Mouse (Mus musculus) frontal cortex, adult 2 months (tissue): Measurements from ENCODE around the gene Zcchc10. TPM values are rescaled to one million over a fixed set of nuclear protein-coding genes. Genes with fewer than 3 reads are reported as not detected.
A peak's percentile ranks its signal among the peaks of the same experiment; 100 is the strongest.
"Not testable (repeated sequence)": the region's sequence is repeated elsewhere in the genome, so short reads cannot be mapped to it uniquely, and the experiment has no call there.

Experiments used
- DNase-seq, 2 experiments: peaks; one replicate each; pipeline ENCODE4 v3.0.0; 2022; ENCODE audit warnings: low spot score in 1 of 2; ENCODE audit errors: extremely low spot score in 1 of 2
- polyA plus RNA-seq: library from polyadenylated mRNA; depleted of rRNA; stranded (reverse); fragments of >200 nt; gene quantifications from 2 replicates; pipeline ENCODE4 v1.2.3, GENCODE M21; 2012; rRNA removed

Zcchc10 gene
- 10.9 and 11.0 TPM in 2 replicates for polyA plus RNA-seq

DNA sequence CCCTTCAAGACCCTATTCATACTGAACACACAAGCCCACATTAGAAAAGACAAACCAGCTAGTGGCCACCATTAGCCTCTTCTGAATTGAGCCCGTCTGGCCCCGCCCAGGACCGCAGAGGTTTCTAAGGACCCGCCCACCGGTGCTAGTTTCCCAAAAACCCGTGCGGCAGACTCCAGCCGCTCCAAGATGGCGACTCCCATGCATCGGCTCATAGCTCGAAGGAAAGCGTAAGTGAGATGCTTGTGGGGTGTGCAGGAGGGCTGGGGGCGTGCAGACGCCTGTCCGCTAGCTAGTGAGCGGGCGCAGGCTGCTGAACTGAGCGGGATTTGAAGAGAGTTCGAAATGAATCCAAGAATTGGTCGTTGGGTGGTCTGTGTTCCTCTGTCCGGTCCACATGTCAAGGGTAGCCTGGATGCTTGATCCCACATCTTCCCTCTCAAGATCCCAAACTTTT, at the start of gene Zcchc10:
Gene Zcchc10 (plus strand): TSS at position 168 of the 457 bp plus-strand sequence.
- peak; percentile 74 to 93 for DNase-seq

DNA sequence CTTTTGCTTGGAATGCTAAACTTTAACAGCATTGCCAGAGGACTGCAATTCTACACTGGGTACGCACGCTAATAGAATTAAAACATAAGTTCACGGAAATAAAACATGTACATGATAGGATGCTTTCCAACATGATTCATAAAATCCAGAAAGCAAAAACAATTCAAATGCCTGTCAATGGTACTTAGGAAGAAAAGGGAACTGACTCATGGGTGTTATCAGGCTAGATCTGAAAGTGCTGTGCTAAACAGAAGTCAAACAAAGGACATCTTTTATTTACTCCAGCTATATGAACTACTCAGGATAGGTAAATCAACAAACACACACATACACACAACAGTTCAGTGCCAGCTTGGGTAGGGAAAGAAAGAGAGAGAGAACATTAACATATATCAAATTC, 49.1 kb upstream of the Zcchc10 start:
- DNase-seq = no peak

DNA sequence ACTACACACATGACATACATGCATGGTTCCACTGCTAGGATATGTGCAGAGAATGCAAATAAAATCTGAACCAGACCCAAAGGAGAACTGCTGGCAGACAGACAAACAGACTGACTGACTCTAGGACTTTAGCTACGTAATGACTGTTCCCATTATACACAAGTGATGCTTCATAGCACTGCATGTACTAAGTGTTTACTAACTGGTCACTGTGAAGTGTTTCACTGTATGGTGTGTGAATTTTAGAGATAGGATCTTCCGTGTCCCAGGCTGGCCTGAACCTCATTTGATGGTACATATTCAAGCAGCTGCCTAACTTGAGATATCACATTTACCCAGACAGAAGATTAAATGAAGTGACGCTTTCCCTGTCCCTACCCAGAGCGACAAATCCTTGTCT, 46.1 kb upstream of the Zcchc10 start:
- DNase-seq = no peak

DNA sequence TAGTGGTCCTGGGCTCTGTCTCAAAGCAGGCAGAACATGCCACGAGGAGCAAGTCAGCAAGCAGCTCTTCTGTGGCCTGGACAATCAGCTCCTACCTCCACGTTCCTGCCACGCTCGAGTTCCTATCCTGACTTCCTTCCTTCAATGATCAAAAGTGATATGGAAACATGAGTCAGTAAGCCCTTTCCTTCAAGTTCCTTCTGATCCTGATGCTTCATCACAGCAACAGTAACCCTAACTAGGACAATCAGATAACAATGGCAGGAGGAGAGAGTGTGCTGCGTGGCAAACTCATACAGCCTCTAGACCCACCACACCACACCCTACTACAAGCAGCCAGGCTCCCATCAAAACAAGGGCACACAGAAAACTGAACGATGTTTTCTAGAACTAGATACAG, 38.6 kb upstream of the Zcchc10 start:
- no peak for DNase-seq

DNA sequence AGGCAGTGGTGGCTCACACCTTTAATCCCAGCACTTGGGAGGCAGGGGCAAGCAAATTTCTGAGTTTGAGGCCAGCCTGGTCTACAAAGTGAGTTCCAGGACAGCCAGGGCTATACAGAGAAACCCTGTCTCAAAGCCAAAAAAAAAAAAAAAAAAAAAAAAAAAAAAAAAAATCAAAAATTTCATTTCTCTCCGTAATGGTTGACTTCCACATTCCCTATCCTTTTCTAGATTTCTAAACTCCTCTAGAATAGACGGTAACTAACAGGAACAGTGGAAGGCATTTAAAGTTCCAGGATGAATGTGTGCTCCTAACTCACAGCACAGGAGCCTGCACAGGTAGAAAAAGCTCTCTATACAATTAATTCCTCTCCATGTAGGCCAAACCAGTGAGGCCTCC, 34.3 kb upstream of the Zcchc10 start:
- not testable (repeated sequence) for DNase-seq

DNA sequence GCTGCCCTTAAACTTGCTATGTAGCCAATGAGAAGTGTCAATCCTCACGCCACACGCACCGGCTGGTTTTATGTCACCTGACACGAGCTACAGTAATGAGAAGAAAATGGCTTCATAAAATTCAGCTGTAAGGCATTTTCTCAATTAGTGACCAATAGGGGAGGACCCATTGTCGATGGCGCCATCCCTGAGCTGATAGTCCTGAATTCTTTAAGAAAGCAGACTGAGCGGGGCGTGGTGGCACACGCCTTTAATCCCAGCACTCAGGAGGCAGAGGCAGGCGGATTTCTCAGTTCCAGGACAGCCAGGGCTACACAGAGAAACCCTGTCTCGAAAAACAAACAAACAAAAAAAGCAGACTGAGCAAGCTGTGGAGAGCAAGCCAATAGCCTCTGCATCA, 33.6 kb upstream of the Zcchc10 start:
- no peak for DNase-seq

DNA sequence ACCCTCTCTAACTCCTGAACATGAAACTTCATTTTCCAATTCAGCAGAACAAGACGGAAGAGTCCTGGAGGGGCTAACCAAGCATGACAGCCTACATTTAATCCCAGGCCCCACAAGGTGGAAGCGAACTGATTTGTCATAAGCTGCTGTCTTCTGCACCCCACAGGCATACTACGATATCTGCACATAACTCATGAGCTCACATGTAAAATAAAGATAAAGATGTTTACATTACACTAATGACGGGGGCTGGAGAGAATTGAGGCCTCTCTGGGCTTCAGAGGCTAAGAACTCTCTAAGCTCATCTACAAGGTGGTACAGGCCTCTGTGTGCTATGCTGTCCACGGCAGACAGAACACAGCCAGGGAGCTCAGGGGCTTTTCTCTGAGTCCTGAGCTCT, 30.0 kb upstream of the Zcchc10 start:
- DNase-seq = no peak

DNA sequence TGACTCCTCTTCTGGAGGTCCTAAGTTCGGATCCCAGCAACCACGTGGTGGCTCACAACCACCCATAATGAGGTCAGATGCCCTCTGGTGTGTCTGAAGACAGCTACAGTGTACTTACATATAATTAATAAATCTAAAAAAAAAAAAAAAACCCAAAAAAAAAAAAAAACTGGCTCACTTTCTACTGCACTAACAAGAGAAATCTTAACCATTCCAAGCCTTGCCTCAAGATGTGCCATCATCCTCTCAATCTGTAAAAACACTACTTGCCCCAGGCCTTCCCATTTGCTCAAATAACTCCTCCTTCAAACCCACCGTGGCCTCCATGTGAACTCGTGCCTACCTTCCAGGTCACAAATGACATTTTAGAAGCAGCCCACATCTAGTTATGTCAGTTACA, 27.6 kb upstream of the Zcchc10 start:
- no peak for DNase-seq

DNA sequence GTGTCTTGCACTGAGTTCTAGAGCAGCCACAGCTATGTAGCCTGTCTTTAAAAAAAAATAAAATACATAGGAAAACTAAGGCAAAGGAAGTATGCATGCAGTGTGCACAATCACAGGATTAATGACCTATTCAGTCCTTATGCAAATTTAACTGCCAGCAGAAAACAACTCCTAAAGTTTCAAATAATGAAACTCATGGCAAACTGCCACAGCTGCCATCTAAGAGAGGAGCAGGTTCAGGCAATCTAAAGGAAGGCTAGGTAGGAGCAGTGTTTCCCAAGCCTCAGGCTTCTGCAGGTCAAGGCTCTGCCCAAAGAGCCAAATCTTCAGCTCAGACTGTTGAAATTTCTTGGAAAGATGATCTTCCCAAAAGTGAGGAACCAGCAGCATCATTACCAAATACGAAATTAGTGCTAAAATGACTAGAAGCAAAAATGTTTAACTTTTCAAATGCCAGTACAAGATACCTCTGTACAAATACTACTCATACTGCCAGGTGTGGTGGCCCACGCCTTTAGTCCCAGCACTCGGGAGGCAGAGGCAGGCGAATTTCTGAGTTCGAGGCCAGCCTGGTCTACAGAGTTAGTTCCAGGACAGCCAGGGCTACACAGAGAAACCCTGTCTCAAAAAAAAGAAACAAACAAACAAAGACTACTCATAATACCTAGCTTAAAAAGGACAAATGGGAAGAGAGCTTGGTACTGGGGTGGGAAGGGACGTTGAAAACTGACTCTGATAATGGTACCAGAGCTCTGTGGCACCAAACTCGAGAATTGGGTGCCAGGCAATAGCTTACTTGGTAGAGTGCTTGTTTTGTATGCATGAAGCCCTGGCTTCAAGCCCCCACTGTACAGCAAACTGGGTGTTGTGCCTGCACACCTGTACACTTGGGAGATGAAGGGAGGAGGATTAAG, 26.3 kb upstream of the Zcchc10 start:
- no peak for DNase-seq

DNA sequence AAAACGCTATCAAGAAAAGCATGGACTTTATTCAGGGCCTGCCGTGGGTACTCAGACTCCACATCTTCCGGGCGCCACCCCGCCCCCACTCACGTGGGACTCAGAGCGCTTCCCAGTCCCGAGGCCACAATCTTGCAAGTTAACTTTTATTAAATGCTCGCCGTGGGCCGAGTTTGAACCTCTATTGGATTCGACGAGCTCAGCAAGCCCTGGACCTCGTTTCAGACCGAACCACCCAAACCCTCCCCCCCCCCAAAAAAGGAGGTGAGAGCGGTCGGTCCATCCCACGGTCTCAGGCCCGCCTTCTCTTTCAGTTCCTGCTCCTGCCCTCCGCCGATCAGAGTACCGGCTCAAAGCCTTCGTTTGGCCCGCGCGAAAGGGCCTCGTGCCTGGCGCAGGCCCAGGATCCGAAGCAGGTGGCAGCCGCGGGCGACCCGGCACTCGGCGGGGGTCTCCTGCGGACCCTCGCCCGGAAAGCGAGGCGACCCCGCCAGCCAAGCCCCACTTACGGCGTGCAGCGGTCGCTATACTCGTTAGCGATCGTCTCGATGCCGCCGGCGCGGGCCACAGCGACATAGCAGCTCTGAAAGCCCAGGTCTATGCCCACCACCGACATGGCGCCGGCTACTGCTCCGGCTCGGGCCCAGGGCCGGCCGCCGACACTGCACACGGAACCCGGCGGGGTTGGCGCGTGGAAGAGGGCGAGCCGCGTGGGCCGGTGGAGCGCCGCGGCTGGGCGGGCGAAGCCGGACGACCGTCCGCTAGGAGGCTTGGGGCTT, 24.7 kb upstream of the Zcchc10 start:
- DNase-seq = peak in 1 of 2 experiments; percentile 68

DNA sequence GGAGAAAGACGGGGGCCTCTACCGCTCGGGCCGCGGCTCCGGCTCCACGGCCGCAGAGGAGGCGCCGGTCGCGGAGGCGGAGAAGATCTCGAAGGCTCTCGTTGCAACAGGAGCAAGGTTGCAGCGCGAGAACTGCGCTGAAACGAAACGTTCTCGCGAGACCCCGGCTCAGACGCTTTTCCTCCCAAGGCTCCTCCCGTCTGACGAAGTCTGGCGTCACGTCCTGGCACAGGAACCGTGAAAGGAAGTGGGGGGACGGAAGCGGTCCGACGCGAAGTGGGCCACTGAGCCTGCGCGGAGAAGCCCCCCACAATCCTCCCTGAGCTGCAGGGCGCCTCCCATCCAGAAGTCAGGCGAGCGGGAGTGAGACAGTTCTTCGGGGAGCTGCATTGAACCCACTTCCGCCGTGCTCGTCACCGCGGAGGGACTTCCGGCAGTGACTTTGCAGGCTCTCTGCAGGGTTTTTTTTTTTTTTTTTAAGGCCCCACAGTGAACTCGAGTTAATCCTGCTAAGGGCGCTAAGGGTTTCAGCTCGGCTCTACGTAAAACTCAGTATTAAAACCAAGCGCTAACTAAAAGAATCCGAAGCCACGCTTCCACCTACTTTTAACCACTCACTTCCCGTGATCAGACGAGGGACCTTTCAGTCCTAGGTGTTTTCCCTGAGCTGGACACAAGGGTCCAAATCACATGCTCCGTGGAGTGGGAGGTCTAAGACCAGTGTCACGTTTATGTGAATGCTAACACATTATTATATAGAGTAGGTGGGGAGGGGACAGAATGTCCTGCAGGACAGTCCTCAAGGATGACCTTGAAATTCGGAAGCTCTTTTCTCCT, 23.9 kb upstream of the Zcchc10 start, which contains the start of gene Hspa4:
Gene Hspa4 (minus strand): TSS at position 128 of the 837 bp plus-strand sequence.
- peak; percentile 97 to 99 for DNase-seq

DNA sequence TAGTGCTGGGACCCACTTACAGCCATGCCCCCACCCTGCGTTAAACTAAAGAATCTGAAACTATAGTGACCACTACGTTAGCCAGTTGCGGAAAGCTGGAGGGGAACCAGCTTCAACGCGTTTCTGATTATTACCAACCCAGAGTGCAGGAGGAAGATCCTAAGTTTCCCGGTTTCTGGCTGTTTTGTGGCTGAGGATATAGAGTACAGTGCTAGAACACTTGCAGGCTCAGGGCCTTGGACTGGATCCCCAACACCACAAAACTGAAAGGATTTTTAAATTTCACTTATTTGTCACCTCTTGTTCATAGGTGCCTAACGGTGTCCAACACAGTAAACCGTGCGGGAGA, 23.3 kb upstream of the Zcchc10 start:
- DNase-seq = no peak

DNA sequence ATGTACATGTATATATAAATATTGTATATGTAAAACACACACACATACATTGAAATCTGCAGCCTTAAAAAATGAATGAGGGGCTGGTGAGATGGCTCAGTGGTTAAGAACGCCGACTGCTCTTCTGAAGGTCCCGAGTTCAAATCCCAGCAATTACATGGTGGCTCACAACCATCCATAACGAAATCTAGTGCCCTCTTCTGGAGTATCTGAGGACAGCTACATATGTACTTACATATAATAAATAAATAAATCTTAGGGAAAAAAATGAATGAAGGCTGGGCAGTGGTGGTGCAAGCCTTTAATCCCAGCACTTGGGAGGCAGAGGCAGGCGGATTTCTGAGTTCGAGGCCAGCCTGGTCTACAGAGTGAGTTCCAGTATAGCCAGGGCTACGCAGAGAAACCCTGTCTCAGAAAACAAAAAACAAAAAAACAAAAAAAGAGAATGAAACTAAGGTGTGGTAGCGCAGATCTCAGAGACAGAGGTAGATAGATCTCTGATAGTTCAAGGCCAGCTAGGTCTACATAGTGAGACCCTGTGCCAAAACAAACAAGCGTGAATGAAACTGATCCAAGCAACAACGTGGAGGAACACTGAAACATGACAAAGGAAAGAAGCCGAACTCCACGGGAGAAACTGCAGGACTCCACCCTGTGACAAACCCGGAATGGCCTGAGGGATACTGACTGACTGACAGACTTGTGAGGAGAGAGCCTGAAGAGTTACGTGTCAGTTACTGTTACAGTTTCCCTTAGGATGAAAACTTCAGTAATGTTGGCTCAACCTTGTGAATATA, 20.2 kb upstream of the Zcchc10 start:
- DNase-seq = no peak

DNA sequence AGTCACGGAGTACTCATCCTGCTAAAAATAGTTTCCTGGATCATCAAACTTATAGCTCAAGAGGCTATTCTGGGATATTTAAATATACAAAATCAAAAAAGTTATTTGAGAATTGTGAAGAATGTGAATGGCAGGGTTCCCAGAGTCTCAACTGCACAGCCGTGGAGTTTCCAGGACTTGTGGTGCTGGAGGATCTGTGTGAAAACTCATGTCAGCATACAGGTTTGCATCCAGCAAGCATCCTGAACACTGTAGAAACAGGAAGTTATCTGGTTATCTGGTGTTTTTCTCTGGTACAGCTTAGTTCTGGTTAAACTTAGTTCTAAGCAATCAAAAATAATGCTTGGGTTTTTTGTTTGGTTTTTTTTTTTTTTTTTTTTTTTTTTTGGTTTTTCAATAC, 17.5 kb upstream of the Zcchc10 start:
- no peak for DNase-seq

DNA sequence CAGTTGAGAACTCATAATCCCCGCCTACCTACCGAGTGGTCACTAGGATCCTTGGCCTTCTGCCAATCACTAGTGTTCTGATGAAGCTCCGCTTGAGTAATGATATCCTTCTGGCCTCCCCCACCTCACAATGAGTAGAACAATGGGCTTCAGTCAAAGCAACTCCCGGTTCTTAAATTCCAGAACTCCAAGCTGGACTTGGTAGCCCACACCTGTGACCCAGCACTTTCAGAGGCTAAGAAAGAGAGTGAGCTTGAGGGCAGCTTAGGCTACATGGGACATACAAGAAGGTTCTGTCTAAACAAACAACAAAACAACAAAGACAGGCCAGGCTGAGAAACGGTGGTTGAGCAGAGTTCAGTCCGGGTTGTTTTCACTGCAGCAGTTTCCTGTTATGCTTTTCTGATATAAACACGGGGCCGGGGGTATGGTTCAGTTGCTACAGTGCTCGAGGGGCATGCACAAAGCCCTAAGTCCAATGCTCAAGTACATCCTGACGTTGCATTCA, 16.9 kb upstream of the Zcchc10 start:
- DNase-seq = no peak

DNA sequence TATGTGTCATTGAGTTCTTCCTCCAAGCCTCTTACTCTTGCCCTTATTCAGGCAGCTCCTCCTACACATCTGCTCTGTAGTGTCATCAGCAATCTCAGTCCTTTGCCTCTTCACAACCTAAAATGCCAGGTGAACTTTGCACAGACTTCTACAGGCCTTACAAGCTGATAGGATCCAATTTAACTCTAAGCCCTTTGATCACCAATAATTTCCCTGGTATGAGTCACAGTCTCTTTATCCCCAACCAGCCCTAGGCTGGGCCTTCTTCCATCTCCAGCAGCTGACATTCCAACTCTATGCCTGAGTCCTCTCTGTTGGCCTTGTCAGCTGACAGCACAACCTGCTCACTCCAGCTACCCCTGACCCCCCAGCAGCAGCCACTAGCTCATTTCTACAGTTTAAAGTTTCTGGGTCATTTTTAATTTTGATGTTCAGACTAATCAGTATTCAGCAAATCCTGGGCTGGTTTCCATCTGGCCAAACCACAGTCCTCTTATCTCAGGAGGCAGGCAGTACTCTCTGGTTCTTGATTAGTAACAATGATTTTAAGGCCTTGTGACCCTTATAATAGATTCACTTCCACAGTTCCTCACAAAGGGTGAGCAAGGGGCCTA, 16.1 kb upstream of the Zcchc10 start:
- no peak for DNase-seq

DNA sequence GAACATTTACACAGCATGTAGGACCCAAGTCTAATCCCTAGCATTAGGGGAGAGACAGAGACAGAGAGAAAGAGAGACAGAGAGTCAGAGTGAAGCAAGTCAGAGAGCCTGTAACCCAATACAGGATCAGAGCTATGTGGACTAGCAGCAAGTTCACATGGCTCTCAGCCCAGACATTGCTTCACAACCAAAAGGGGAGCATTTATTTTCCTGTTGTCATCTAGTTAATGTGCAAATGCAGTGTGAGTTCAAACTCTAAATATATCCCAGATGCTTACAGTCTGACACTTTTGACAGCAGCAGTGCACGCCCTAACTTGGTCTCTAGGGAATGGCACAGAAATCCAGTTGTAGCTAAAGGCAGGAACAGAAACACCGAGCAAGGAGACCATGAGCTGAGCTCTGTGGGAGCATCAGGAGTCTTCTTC, 15.6 kb upstream of the Zcchc10 start:
- no peak for DNase-seq

DNA sequence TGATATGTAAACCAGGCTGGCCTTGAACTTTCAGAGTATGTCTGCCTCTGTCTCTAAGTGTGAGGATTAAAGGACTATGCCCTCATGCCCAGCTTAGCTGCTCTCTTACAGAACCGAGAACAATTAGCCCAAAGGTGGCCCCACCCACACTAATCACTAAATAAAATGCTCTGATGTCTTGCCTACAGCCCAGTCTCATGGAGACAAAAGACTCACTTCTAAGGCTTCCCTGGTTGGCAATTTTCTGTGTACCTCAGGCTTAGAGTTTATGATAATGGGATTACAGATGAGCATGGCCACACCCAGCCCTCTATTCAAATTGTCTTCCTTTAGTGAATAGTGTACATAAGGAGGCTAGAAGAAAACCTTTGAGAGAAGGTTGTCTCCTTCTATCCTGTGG, 13.1 kb upstream of the Zcchc10 start:
- no peak for DNase-seq

DNA sequence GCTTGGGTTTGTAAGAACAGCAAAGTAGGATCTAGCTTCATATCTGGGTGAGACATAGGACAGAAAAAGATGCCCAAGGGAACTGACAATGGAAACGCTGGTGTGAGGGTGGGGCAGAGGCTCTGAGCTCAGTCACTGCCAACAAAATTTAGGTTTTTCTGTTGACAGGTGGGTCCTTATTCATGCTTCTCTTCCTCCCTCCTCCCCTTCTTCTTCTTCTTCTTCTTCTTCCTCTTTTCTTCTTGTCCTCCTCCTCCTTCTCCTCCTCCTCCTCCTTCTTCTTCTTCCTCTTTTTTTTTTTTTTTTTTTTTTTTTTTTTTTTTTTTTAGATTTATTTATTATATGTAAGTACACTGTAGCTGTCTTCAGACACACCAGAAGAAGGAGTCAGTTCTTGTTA, 11.7 kb upstream of the Zcchc10 start:
- DNase-seq = not testable (repeated sequence)
